8 mouse cellular contexts compared by ENCODE assay signal in the genomic region with DNA sequence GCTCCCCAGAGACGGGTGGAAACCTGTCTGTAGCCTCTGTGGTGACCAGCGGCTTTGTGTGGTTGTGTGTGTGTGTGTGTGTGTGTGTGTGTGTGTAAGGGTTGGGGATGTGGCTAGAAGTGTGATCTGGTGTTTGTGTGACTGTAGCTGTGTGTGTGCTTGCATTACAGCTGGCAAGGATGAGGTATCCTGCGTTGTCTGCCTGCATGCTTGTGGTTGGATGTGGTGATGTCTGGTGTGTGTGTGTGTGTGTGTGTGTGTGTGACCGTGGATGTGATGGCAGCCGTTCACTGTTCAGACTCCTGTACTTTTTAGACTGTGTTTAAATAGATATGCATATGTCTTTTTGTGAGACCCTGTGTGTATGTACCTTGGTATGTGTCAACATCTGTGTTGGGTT. TPM values are rescaled to one million over a fixed set of nuclear protein-coding genes. Genes with fewer than 3 reads are reported as not detected.
A peak's percentile ranks its signal among the peaks of the same experiment; 100 is the strongest.
DNase-seq lines count a peak whose midpoint lies in the region; ATAC-seq and TF ChIP-seq lines count a peak whose summit lies in the region.

No protein-coding gene starts in this region.

- H3K4me1 ChIP-seq in lung, embryonic 16.5 days (replicated peaks; ENCODE audit: control insufficient read depth, insufficient read depth, low read length) = peaks cover 24% of the 10 kb centered on the region
- H3K4me1 ChIP-seq in hindbrain, embryonic 14.5 days (replicated peaks; ENCODE audit: control insufficient read depth, insufficient read depth, low read length) = peaks cover 31% of the 10 kb centered on the region
- H3K4me1 ChIP-seq in midbrain, postnatal 0 days (ENCODE audit: insufficient read depth, low read length) = peaks cover 8% of the 10 kb centered on the region; the same call in 1 of the 2 replicates

- 17% methylated on average over 5 of the region's 5 CpGs for WGBS in lung, embryonic 16.5 days
- WGBS in hindbrain, embryonic 14.5 days = 8% methylated on average over 5 of the region's 5 CpGs
- 5% methylated on average over 5 of the region's 5 CpGs for WGBS in midbrain, postnatal 0 days

- no peak for ATAC-seq in lung, embryonic 16.5 days (ENCODE audit: low read depth)
- ATAC-seq in hindbrain, embryonic 14.5 days (ENCODE audit: low FRiP score) = no peak
- peak; percentile 10; the same call in 1 of the 2 replicates for ATAC-seq in midbrain, postnatal 0 days (ENCODE audit: low FRiP score)
- no peak for ATAC-seq in megakaryocyte progenitor cell, adult 5-6 weeks (replicated peaks; ENCODE audit: poor library complexity)

- no peak for TF ChIP-seq CTCF in midbrain, postnatal 0 days (IDR thresholded peaks at IDR 0.05)

- H3K9ac ChIP-seq in lung, embryonic 16.5 days (ENCODE audit: low read length) = peak overlapping the region; percentile 90
- peak overlapping the region; percentile 95 for H3K9ac ChIP-seq in hindbrain, embryonic 14.5 days
- peak overlapping the region; percentile 98 for H3K9ac ChIP-seq in midbrain, postnatal 0 days (replicated peaks; ENCODE audit: low read length, poor library complexity, severe bottlenecking)

- peak overlapping the region; percentile 87 for H3K4me2 ChIP-seq in lung, embryonic 16.5 days (ENCODE audit: low read depth, low read length)
- peak overlapping the region; percentile 78 for H3K4me2 ChIP-seq in hindbrain, embryonic 14.5 days (replicated peaks)
- H3K4me2 ChIP-seq in midbrain, postnatal 0 days (ENCODE audit: low read depth, low read length, poor library complexity, severe bottlenecking) = peak overlapping the region; percentile 82

- H3K27ac ChIP-seq in lung, embryonic 16.5 days (ENCODE audit: low read length) = peak overlapping the region; percentile 43
- H3K27ac ChIP-seq in hindbrain, embryonic 14.5 days = peak overlapping the region; percentile 90
- peak overlapping the region; percentile 86 for H3K27ac ChIP-seq in midbrain, postnatal 0 days (ENCODE audit: low read depth, low read length)

- H3K36me3 ChIP-seq in lung, embryonic 16.5 days (ENCODE audit: control insufficient read depth, insufficient read depth, low read length) = peaks cover 13% of the 10 kb centered on the region
- H3K36me3 ChIP-seq in hindbrain, embryonic 14.5 days (replicated peaks; ENCODE audit: control insufficient read depth, insufficient read depth) = peaks cover 30% of the 10 kb centered on the region
- peaks cover 17% of the 10 kb centered on the region for H3K36me3 ChIP-seq in midbrain, postnatal 0 days (ENCODE audit: insufficient read depth, low read length)

- H3K9me3 ChIP-seq in lung, embryonic 16.5 days (ENCODE audit: control insufficient read depth, low read length) = no peaks in the 10 kb centered on the region
- no peaks in the 10 kb centered on the region for H3K9me3 ChIP-seq in hindbrain, embryonic 14.5 days (ENCODE audit: control insufficient read depth, low read length)
- no peaks in the 10 kb centered on the region for H3K9me3 ChIP-seq in midbrain, postnatal 0 days (ENCODE audit: low read length)

- DNase-seq in adrenal gland, postnatal 10 days = peak; percentile 19
- DNase-seq in adrenal gland, postnatal 14 days = no peak
- DNase-seq in lung, postnatal 14 days = no peak
- DNase-seq in hindbrain, embryonic 14.5 days (ENCODE audit: low spot score) = peak; percentile 46
- peak; percentile 52 for DNase-seq in midbrain, postnatal 0 days (ENCODE audit: low spot score)
- no peak for DNase-seq in adrenal gland, postnatal 25 days

- H3K27me3 ChIP-seq in lung, embryonic 16.5 days (ENCODE audit: control insufficient read depth, insufficient read depth, low read depth, low read length) = no peaks in the 10 kb centered on the region
- no peaks in the 10 kb centered on the region for H3K27me3 ChIP-seq in hindbrain, embryonic 14.5 days (ENCODE audit: control insufficient read depth, insufficient read depth, low read length)
- H3K27me3 ChIP-seq in midbrain, postnatal 0 days (ENCODE audit: insufficient read depth, low read length) = no peaks in the 10 kb centered on the region

- H3K4me3 ChIP-seq in lung, embryonic 16.5 days (ENCODE audit: low read length) = peak overlapping the region; percentile 76
- peak overlapping the region; percentile 68 for H3K4me3 ChIP-seq in hindbrain, embryonic 14.5 days (replicated peaks; ENCODE audit: low read length)
- H3K4me3 ChIP-seq in midbrain, postnatal 0 days (ENCODE audit: low read depth, low read length) = peak overlapping the region; percentile 89

RNA-seq across cellular contexts. Expression of a gene that starts 1.5 kb away (rescaled TPM):
- 10 to 100 TPM; 11.3 to 13.6 TPM for total RNA-seq in adrenal gland, postnatal 10 days (2021)
- 8.7 and 11.9 TPM in 2 replicates for total RNA-seq in adrenal gland, postnatal 14 days (2021)
- polyA plus RNA-seq in lung, embryonic 16.5 days (2015; fragmentation: Nextera tagmentation; extraction: Ambion mirVana) = 14.8 and 14.9 TPM in 2 replicates
- polyA plus RNA-seq in hindbrain, embryonic 14.5 days (2014; fragmentation: Nextera tagmentation; extraction: Ambion mirVana) = 36.2 and 39.2 TPM in 2 replicates
- 111 and 147 TPM in 2 replicates for total RNA-seq in midbrain, postnatal 0 days (2014; rRNA removed)
- polyA plus RNA-seq in midbrain, postnatal 0 days (2015; fragmentation: Nextera tagmentation; extraction: Ambion mirVana) = 59.8 and 60.9 TPM in 2 replicates
- 8.4 and 12.6 TPM in 2 replicates for total RNA-seq in adrenal gland, postnatal 25 days (2021)
- 0.37 and 1.3 TPM in 2 replicates for total RNA-seq in megakaryocyte progenitor cell, adult 5-6 weeks (2015)
- 0.57 and 0.83 TPM in 2 replicates for total RNA-seq in megakaryocyte progenitor cell, adult 5-6 weeks (2017)

RNA-seq across cellular contexts. Expression of a gene that starts 26.9 kb away (rescaled TPM):
- total RNA-seq in adrenal gland, postnatal 10 days (2021) = 10 to 100 TPM; 33.1 to 36.8 TPM
- total RNA-seq in adrenal gland, postnatal 14 days (2021) = 44.2 and 44.8 TPM in 2 replicates
- 23.4 and 23.5 TPM in 2 replicates for polyA plus RNA-seq in lung, embryonic 16.5 days (2015; fragmentation: Nextera tagmentation; extraction: Ambion mirVana)
- polyA plus RNA-seq in hindbrain, embryonic 14.5 days (2014; fragmentation: Nextera tagmentation; extraction: Ambion mirVana) = 17.4 and 17.8 TPM in 2 replicates
- 24.8 and 26.0 TPM in 2 replicates for total RNA-seq in midbrain, postnatal 0 days (2014; rRNA removed)
- 15.1 and 16.7 TPM in 2 replicates for polyA plus RNA-seq in midbrain, postnatal 0 days (2015; fragmentation: Nextera tagmentation; extraction: Ambion mirVana)
- total RNA-seq in adrenal gland, postnatal 25 days (2021) = 74.4 and 90.3 TPM in 2 replicates
- 8.4 and 11.8 TPM in 2 replicates for total RNA-seq in megakaryocyte progenitor cell, adult 5-6 weeks (2015)
- total RNA-seq in megakaryocyte progenitor cell, adult 5-6 weeks (2017) = 10.9 and 14.8 TPM in 2 replicates

RNA-seq across cellular contexts. Expression of a gene that starts 31.3 kb away (rescaled TPM):
- 10 to 100 TPM in 1 of 2 experiments, 1 to 10 TPM in 1; 9.6 to 10.5 TPM for total RNA-seq in adrenal gland, postnatal 10 days (2021)
- total RNA-seq in adrenal gland, postnatal 14 days (2021) = 8.6 and 9.6 TPM in 2 replicates
- 4.1 and 4.3 TPM in 2 replicates for polyA plus RNA-seq in lung, embryonic 16.5 days (2015; fragmentation: Nextera tagmentation; extraction: Ambion mirVana)
- polyA plus RNA-seq in hindbrain, embryonic 14.5 days (2014; fragmentation: Nextera tagmentation; extraction: Ambion mirVana) = 6.5 and 8.7 TPM in 2 replicates
- 15.3 and 17.3 TPM in 2 replicates for total RNA-seq in midbrain, postnatal 0 days (2014; rRNA removed)
- 4.7 and 5.4 TPM in 2 replicates for polyA plus RNA-seq in midbrain, postnatal 0 days (2015; fragmentation: Nextera tagmentation; extraction: Ambion mirVana)
- 15.9 and 18.3 TPM in 2 replicates for total RNA-seq in adrenal gland, postnatal 25 days (2021)
- 1.7 and 1.9 TPM in 2 replicates for total RNA-seq in megakaryocyte progenitor cell, adult 5-6 weeks (2015)
- 2.5 and 2.7 TPM in 2 replicates for total RNA-seq in megakaryocyte progenitor cell, adult 5-6 weeks (2017)

Comparison
In these comparisons a context has a peak if more than half of its experiments do, and no peak if none do; other contexts are left out.
1. DNase-seq: peak in adrenal gland, postnatal 10 days (single experiment), hindbrain, embryonic 14.5 days (single experiment) and midbrain, postnatal 0 days (single experiment); none in adrenal gland, postnatal 14 days (single experiment), lung, postnatal 14 days (single experiment) and adrenal gland, postnatal 25 days (single experiment).
2. Peak in every context shown above with its lines, with median percentiles within 50 percentile points of each other: H3K27ac ChIP-seq, H3K4me2 ChIP-seq, H3K4me3 ChIP-seq and H3K9ac ChIP-seq.